Mouse (Mus musculus): ENCODE data around the gene Twf2.

GRCm38 (mm10) chr9:106205713-106206290 lies 2.9 kb downstream of the Twf2 start:
- TF ChIP-seq CTCF (IDR thresholded peaks at IDR 0.05; ENCODE audit: low read depth, low read length) (no peak), POLR2A (IDR thresholded peaks at IDR 0.05; ENCODE audit: extremely low read depth, insufficient read depth, low read length) (no peak)

Measured in liver, adult 2 months (tissue).